Mouse (Mus musculus): Measurements from ENCODE around the gene Klrk1. TPM values are rescaled to one million over a fixed set of nuclear protein-coding genes. Genes with fewer than 3 reads are reported as not detected.
"Not testable (repeated sequence)": the region's sequence is repeated elsewhere in the genome, so short reads cannot be mapped to it uniquely, and the experiment has no call there.

Klrk1 gene
- not detected in 2 replicates for polyA plus RNA-seq (2014; fragmentation: Nextera tagmentation; extraction: Ambion mirVana)

GRCm38 (mm10) chr6:129623735-129624134 is at the start of gene Klrk1:
Gene Klrk1 (minus strand): TSS chr6:129623864.
- 82% methylated on average over 4 of the region's 4 CpGs for WGBS
- Histone ChIP-seq H3K4me1 (ENCODE audit: control insufficient read depth, insufficient read depth, low read length) (no peaks in the 10 kb centered on the region), H3K27me3 (ENCODE audit: control insufficient read depth, insufficient read depth, low read length) (no peaks in the 10 kb centered on the region), H3K9me3 (ENCODE audit: control insufficient read depth, low read length) (no peaks in the 10 kb centered on the region), H3K9ac (ENCODE audit: low read depth, low read length) (no peak within 1 kb of the TSS), H3K27ac (ENCODE audit: low read depth, low read length) (no peak within 1 kb of the TSS), H3K4me3 (ENCODE audit: low read length) (no peak within 1 kb of the TSS), H3K4me2 (replicated peaks; ENCODE audit: low read depth, low read length) (no peak within 1 kb of the TSS), H3K36me3 (ENCODE audit: control insufficient read depth, insufficient read depth, low read length) (no peaks in the 10 kb centered on the region)
- no peak for ATAC-seq (ENCODE audit: low FRiP score, low TSS enrichment)

GRCm38 (mm10) chr6:129661301-129661700 is 37.6 kb upstream of the Klrk1 start:
- not testable (repeated sequence) for H3K9me3 ChIP-seq (ENCODE audit: control insufficient read depth, low read length); H3K4me1 ChIP-seq (ENCODE audit: control insufficient read depth, insufficient read depth, low read length); ATAC-seq (ENCODE audit: low FRiP score, low TSS enrichment); H3K27me3 ChIP-seq (ENCODE audit: control insufficient read depth, insufficient read depth, low read length); H3K9ac ChIP-seq (ENCODE audit: low read depth, low read length); H3K36me3 ChIP-seq (ENCODE audit: control insufficient read depth, insufficient read depth, low read length); H3K27ac ChIP-seq (ENCODE audit: low read depth, low read length); H3K4me3 ChIP-seq (ENCODE audit: low read length); H3K4me2 ChIP-seq (replicated peaks; ENCODE audit: low read depth, low read length)
- WGBS = no CpG with 5 or more reads among the region's 3 CpGs

- H3K27me3 ChIP-seq (ENCODE audit: control insufficient read depth, insufficient read depth, low read length); H3K4me3 ChIP-seq (ENCODE audit: low read length); H3K9ac ChIP-seq (ENCODE audit: low read depth, low read length); H3K4me2 ChIP-seq (replicated peaks; ENCODE audit: low read depth, low read length); H3K9me3 ChIP-seq (ENCODE audit: control insufficient read depth, low read length); H3K36me3 ChIP-seq (ENCODE audit: control insufficient read depth, insufficient read depth, low read length); ATAC-seq (ENCODE audit: low FRiP score, low TSS enrichment); H3K27ac ChIP-seq (ENCODE audit: low read depth, low read length); H3K4me1 ChIP-seq (ENCODE audit: control insufficient read depth, insufficient read depth, low read length): not testable (repeated sequence)
- WGBS = 88% methylated on average over 4 of the region's 4 CpGs
Observed at GRCm38 (mm10) chr6:129660589-129660988, 36.9 kb upstream of the Klrk1 start, which contains the start of gene Klrc2. Gene Klrc2 (minus strand): TSS chr6:129660689.

- 67% methylated on average over 1 of the region's 3 CpGs for WGBS
- H3K4me3 ChIP-seq (ENCODE audit: low read length); H3K9me3 ChIP-seq (ENCODE audit: control insufficient read depth, low read length); H3K27ac ChIP-seq (ENCODE audit: low read depth, low read length); H3K4me1 ChIP-seq (ENCODE audit: control insufficient read depth, insufficient read depth, low read length); ATAC-seq (ENCODE audit: low FRiP score, low TSS enrichment); H3K4me2 ChIP-seq (replicated peaks; ENCODE audit: low read depth, low read length); H3K27me3 ChIP-seq (ENCODE audit: control insufficient read depth, insufficient read depth, low read length); H3K9ac ChIP-seq (ENCODE audit: low read depth, low read length); H3K36me3 ChIP-seq (ENCODE audit: control insufficient read depth, insufficient read depth, low read length): not testable (repeated sequence)
Observed at GRCm38 (mm10) chr6:129644054-129644453, 20.4 kb upstream of the Klrk1 start.

- H3K9me3 ChIP-seq (ENCODE audit: control insufficient read depth, low read length); ATAC-seq (ENCODE audit: low FRiP score, low TSS enrichment); H3K27ac ChIP-seq (ENCODE audit: low read depth, low read length); H3K4me3 ChIP-seq (ENCODE audit: low read length); H3K9ac ChIP-seq (ENCODE audit: low read depth, low read length); H3K27me3 ChIP-seq (ENCODE audit: control insufficient read depth, insufficient read depth, low read length); H3K4me1 ChIP-seq (ENCODE audit: control insufficient read depth, insufficient read depth, low read length); H3K36me3 ChIP-seq (ENCODE audit: control insufficient read depth, insufficient read depth, low read length); H3K4me2 ChIP-seq (replicated peaks; ENCODE audit: low read depth, low read length): not testable (repeated sequence)
- whole genome bisulfite sequencing = 84% methylated on average over 3 of the region's 3 CpGs
Observed at GRCm38 (mm10) chr6:129643237-129643636, 19.6 kb upstream of the Klrk1 start, which contains the start of gene Klrc3. Gene Klrc3 (minus strand): TSS chr6:129643337.

- H3K36me3 ChIP-seq (ENCODE audit: control insufficient read depth, insufficient read depth, low read length); H3K9ac ChIP-seq (ENCODE audit: low read depth, low read length); H3K4me3 ChIP-seq (ENCODE audit: low read length); ATAC-seq (ENCODE audit: low FRiP score, low TSS enrichment); H3K4me1 ChIP-seq (ENCODE audit: control insufficient read depth, insufficient read depth, low read length); H3K4me2 ChIP-seq (replicated peaks; ENCODE audit: low read depth, low read length); H3K9me3 ChIP-seq (ENCODE audit: control insufficient read depth, low read length); H3K27me3 ChIP-seq (ENCODE audit: control insufficient read depth, insufficient read depth, low read length); H3K27ac ChIP-seq (ENCODE audit: low read depth, low read length): not testable (repeated sequence)
- 82% methylated on average over 2 of the region's 2 CpGs for WGBS
Observed at GRCm38 (mm10) chr6:129631046-129631445, 7.4 kb upstream of the Klrk1 start.

- Histone ChIP-seq H3K27me3 (ENCODE audit: control insufficient read depth, insufficient read depth, low read length) (no peaks in the 10 kb centered on the region), H3K27ac (ENCODE audit: low read depth, low read length) (no peak overlapping the region), H3K9me3 (ENCODE audit: control insufficient read depth, low read length) (no peaks in the 10 kb centered on the region), H3K4me2 (replicated peaks; ENCODE audit: low read depth, low read length) (no peak overlapping the region), H3K4me1 (ENCODE audit: control insufficient read depth, insufficient read depth, low read length) (no peaks in the 10 kb centered on the region), H3K9ac (ENCODE audit: low read depth, low read length) (no peak overlapping the region), H3K4me3 (ENCODE audit: low read length) (no peak overlapping the region), H3K36me3 (ENCODE audit: control insufficient read depth, insufficient read depth, low read length) (no peaks in the 10 kb centered on the region)
- ATAC-seq (ENCODE audit: low FRiP score, low TSS enrichment) = no peak
Observed at GRCm38 (mm10) chr6:129608372-129608771, 15.3 kb downstream of the Klrk1 start.

- Histone ChIP-seq H3K27ac (ENCODE audit: low read depth, low read length) (no peak within 1 kb of the TSS), H3K36me3 (ENCODE audit: control insufficient read depth, insufficient read depth, low read length) (no peaks in the 10 kb centered on the region), H3K4me1 (ENCODE audit: control insufficient read depth, insufficient read depth, low read length) (no peaks in the 10 kb centered on the region), H3K27me3 (ENCODE audit: control insufficient read depth, insufficient read depth, low read length) (no peaks in the 10 kb centered on the region), H3K4me2 (replicated peaks; ENCODE audit: low read depth, low read length) (no peak within 1 kb of the TSS), H3K9me3 (ENCODE audit: control insufficient read depth, low read length) (no peaks in the 10 kb centered on the region), H3K9ac (ENCODE audit: low read depth, low read length) (no peak within 1 kb of the TSS), H3K4me3 (ENCODE audit: low read length) (no peak within 1 kb of the TSS)
- WGBS = 80% methylated on average over 3 of the region's 3 CpGs
- ATAC-seq (ENCODE audit: low FRiP score, low TSS enrichment) = no peak
Observed at GRCm38 (mm10) chr6:129591508-129591907, 32.2 kb downstream of the Klrk1 start, which contains the start of gene Klrd1. Gene Klrd1 (plus strand): TSS chr6:129591782.

GRCm38 (mm10) chr6:129583014-129583413 is 40.6 kb downstream of the Klrk1 start:
- H3K9ac ChIP-seq (ENCODE audit: low read depth, low read length) = no peak overlapping the region
- ATAC-seq (ENCODE audit: low FRiP score, low TSS enrichment) = no peak
- H3K27me3 ChIP-seq (ENCODE audit: control insufficient read depth, insufficient read depth, low read length) = no peaks in the 10 kb centered on the region
- no peak overlapping the region for H3K4me3 ChIP-seq (ENCODE audit: low read length)
- no peak overlapping the region for H3K4me2 ChIP-seq (replicated peaks; ENCODE audit: low read depth, low read length)
- H3K36me3 ChIP-seq (ENCODE audit: control insufficient read depth, insufficient read depth, low read length) = no peaks in the 10 kb centered on the region
- no peaks in the 10 kb centered on the region for H3K9me3 ChIP-seq (ENCODE audit: control insufficient read depth, low read length)
- no peak overlapping the region for H3K27ac ChIP-seq (ENCODE audit: low read depth, low read length)
- H3K4me1 ChIP-seq (ENCODE audit: control insufficient read depth, insufficient read depth, low read length) = no peaks in the 10 kb centered on the region
- WGBS = 80% methylated on average over 3 of the region's 3 CpGs
